Mouse (Mus musculus): Measurements from ENCODE around the gene Styx. TPM values are rescaled to one million over a fixed set of nuclear protein-coding genes. Genes with fewer than 3 reads are reported as not detected.
"Not testable (repeated sequence)": the region's sequence is repeated elsewhere in the genome, so short reads cannot be mapped to it uniquely, and the experiment has no call there.

The Styx gene
- polyA plus RNA-seq, 1 experiment from 2014 or later = 74.8 TPM

- Histone ChIP-seq H3K4me1 (peaks cover 11% of the 10 kb centered on the region), H3K9me3 (replicated peaks) (no peaks in the 10 kb centered on the region), H3K4me2 (replicated peaks) (no peak overlapping the region), H3K27me3 (no peaks in the 10 kb centered on the region), H3K9ac (no peak overlapping the region), H3K4me3 (replicated peaks) (no peak overlapping the region), H3K27ac (replicated peaks) (0 out of 2 replicates have a peak overlapping the region, but pooled peaks have one; percentile 18), H3K36me3 (peaks cover 26% of the 10 kb centered on the region)
- 44% methylated on average over 12 of the region's 12 CpGs for WGBS
- no peak for ATAC-seq (ENCODE audit: insufficient number of reproducible peaks, low FRiP score, low TSS enrichment, low read depth)
Measured at GRCm38 (mm10) chr14:45455651-45456501, 105.0 kb downstream of the Styx start.

DNA sequence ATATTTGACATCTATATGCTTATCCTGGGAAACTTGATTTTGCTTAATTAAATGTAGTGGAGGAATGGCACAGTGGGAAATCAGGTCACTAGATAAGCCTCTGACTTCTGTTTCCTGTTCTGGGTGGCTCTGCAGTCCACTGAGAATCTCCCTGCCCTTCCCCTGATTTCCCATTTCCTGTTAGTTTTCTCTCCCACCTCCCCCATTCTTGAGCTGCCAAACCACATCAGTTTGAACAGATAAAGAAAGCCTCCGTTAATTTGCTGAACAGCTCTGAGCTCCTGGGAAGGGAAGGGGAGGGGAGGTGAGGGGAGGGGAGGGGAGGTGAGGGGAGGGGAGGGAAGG is 105.6 kb downstream of the Styx start:
- no peak overlapping the region for H3K9ac ChIP-seq
- no peak overlapping the region for H3K27ac ChIP-seq (replicated peaks)
- H3K27me3 ChIP-seq = no peaks in the 10 kb centered on the region
- peaks cover 31% of the 10 kb centered on the region for H3K36me3 ChIP-seq
- H3K9me3 ChIP-seq (replicated peaks) = no peaks in the 10 kb centered on the region
- 7% methylated on average over 1 of the region's 1 CpGs for WGBS
- no peak overlapping the region for H3K4me3 ChIP-seq (replicated peaks)
- H3K4me2 ChIP-seq (replicated peaks) = no peak overlapping the region
- ATAC-seq (ENCODE audit: insufficient number of reproducible peaks, low FRiP score, low TSS enrichment, low read depth) = no peak
- H3K4me1 ChIP-seq = peaks cover 8% of the 10 kb centered on the region

DNA sequence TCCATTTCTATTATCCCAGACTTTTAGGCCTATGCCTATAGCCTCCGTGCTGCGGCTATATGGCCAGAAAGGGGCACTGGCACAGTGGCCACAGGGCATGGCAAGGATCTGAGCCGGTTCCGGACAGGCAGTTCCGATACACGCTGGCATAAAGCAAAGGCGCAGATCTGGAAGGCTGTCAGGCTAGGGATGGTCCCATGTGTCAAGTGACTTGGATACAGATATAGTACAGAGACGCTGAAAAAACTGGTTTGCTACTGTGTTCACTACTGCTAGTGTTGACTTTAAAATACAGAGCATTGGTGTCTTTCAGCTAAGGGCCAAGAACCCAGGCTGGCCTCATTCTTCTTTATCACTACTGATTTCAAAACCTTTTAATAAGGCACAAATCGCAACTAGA is 106.1 kb downstream of the Styx start:
- no peaks in the 10 kb centered on the region for H3K27me3 ChIP-seq
- H3K4me1 ChIP-seq = peaks cover 8% of the 10 kb centered on the region
- 76% methylated on average over 9 of the region's 9 CpGs for WGBS
- no peak overlapping the region for H3K27ac ChIP-seq (replicated peaks)
- H3K4me3 ChIP-seq (replicated peaks) = no peak overlapping the region
- H3K4me2 ChIP-seq (replicated peaks) = no peak overlapping the region
- no peaks in the 10 kb centered on the region for H3K9me3 ChIP-seq (replicated peaks)
- no peak overlapping the region for H3K9ac ChIP-seq
- peaks cover 37% of the 10 kb centered on the region for H3K36me3 ChIP-seq
- ATAC-seq (ENCODE audit: insufficient number of reproducible peaks, low FRiP score, low TSS enrichment, low read depth) = no peak

DNA sequence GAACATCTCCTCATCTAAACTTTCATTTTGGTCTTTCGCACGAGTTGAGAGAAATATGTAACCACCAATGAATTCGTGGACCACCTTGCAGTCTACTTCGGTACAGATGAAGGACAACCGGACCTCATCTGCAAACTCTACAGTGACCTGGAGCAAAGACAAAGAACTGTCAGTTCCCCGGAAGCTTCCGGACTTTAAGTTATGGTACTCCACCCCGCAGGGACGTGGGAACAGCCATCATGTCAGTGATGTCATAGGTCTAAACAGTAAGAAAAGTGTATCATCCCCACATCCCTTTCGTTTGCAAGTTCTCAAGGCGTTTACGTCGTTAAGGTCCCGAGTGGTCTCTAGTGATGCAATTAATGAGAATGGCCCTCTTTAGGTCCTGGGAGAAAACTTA is 109.0 kb downstream of the Styx start:
- ATAC-seq (ENCODE audit: insufficient number of reproducible peaks, low FRiP score, low TSS enrichment, low read depth) = no peak
- H3K9me3 ChIP-seq (replicated peaks) = no peaks in the 10 kb centered on the region
- no peak overlapping the region for H3K27ac ChIP-seq (replicated peaks)
- no peak overlapping the region for H3K9ac ChIP-seq
- no peak overlapping the region for H3K4me2 ChIP-seq (replicated peaks)
- H3K4me3 ChIP-seq (replicated peaks) = no peak overlapping the region
- H3K4me1 ChIP-seq = peaks cover 9% of the 10 kb centered on the region; the same call in 1 of the 2 replicates
- WGBS = 94% methylated on average over 14 of the region's 14 CpGs
- peaks cover 47% of the 10 kb centered on the region for H3K36me3 ChIP-seq
- H3K27me3 ChIP-seq = no peaks in the 10 kb centered on the region

GRCm38 (mm10) chr14:45460491-45460890 is 109.6 kb downstream of the Styx start:
- 90% methylated on average over 10 of the region's 10 CpGs for WGBS

DNA sequence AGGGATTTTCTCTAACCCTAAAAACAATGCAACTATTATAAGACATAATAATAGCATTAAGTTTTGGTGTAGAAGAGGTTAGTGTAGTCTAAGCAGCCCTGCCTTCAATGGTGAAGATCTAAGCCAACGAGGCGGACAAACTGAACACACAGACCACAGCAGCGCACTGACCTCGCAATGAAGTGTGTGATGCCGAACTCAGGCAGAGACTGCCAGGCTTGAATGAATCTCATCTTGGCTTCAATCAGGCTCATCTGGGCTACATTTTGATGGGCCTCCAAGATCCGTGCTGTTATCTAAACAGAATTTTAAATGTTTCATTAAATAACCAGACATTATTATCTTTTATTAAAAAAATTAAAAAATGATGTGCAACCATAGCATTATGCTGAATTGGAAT is 111.1 kb downstream of the Styx start:
- 86% methylated on average over 6 of the region's 6 CpGs for WGBS
- ATAC-seq (ENCODE audit: insufficient number of reproducible peaks, low FRiP score, low TSS enrichment, low read depth) = no peak

More at GRCm38 (mm10) chr14:45460491-45460890, 109.6 kb downstream of the Styx start:
- Histone ChIP-seq H3K4me2 (replicated peaks) (no peak overlapping the region), H3K4me3 (replicated peaks) (no peak overlapping the region), H3K9ac (no peak overlapping the region), H3K27me3 (no peaks in the 10 kb centered on the region), H3K4me1 (peaks cover 9% of the 10 kb centered on the region; the same call in 1 of the 2 replicates), H3K36me3 (peaks cover 51% of the 10 kb centered on the region), H3K27ac (replicated peaks) (no peak overlapping the region), H3K9me3 (replicated peaks) (no peaks in the 10 kb centered on the region)
- no peak for ATAC-seq (ENCODE audit: insufficient number of reproducible peaks, low FRiP score, low TSS enrichment, low read depth)

DNA sequence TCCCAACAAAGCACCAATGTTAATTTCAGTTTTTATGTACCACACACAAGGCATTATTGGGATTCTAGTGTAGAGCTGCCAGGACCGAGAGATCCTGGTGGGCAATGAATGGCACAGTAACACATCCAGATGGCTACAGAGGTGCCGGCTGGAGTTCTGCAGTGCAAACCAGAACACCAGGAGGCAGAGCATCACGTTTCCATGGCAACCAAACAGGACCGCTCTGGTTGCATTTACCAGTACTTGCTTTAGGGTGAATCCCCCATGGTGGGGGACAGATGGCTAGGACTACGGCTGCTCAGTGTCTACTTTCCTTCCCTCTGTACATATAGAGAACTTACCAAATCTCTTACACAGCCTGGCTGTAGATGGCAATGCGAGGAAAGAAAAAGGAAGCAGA is 111.5 kb downstream of the Styx start:
- no peaks in the 10 kb centered on the region for H3K9me3 ChIP-seq (replicated peaks)
- no peak overlapping the region for H3K4me2 ChIP-seq (replicated peaks)
- H3K4me1 ChIP-seq = 0 out of 2 replicates have a peak, but pooled peaks cover 6% of the 10 kb centered on the region
- 48% methylated on average over 6 of the region's 6 CpGs for WGBS
- no peaks in the 10 kb centered on the region for H3K27me3 ChIP-seq
- peaks cover 68% of the 10 kb centered on the region for H3K36me3 ChIP-seq
- no peak overlapping the region for H3K27ac ChIP-seq (replicated peaks)
- H3K4me3 ChIP-seq (replicated peaks) = no peak overlapping the region
- ATAC-seq (ENCODE audit: insufficient number of reproducible peaks, low FRiP score, low TSS enrichment, low read depth) = no peak
- H3K9ac ChIP-seq = no peak overlapping the region

More for the DNA sequence above, 111.1 kb downstream of the Styx start:
- no peak overlapping the region for H3K27ac ChIP-seq (replicated peaks)
- no peak overlapping the region for H3K4me3 ChIP-seq (replicated peaks)
- no peak overlapping the region for H3K4me2 ChIP-seq (replicated peaks)
- H3K27me3 ChIP-seq = no peaks in the 10 kb centered on the region
- no peak overlapping the region for H3K9ac ChIP-seq
- H3K36me3 ChIP-seq = peaks cover 64% of the 10 kb centered on the region
- no peaks in the 10 kb centered on the region for H3K9me3 ChIP-seq (replicated peaks)
- H3K4me1 ChIP-seq = peaks cover 8% of the 10 kb centered on the region; the same call in 1 of the 2 replicates

GRCm38 (mm10) chr14:45462875-45463475 is 112.1 kb downstream of the Styx start:
- H3K27me3 ChIP-seq = no peaks in the 10 kb centered on the region
- H3K4me2 ChIP-seq (replicated peaks) = no peak overlapping the region
- no peak for ATAC-seq (ENCODE audit: insufficient number of reproducible peaks, low FRiP score, low TSS enrichment, low read depth)
- H3K4me3 ChIP-seq (replicated peaks) = no peak overlapping the region
- H3K9ac ChIP-seq = no peak overlapping the region
- H3K4me1 ChIP-seq = 0 out of 2 replicates have a peak, but pooled peaks cover 6% of the 10 kb centered on the region
- no peaks in the 10 kb centered on the region for H3K9me3 ChIP-seq (replicated peaks)
- peaks cover 69% of the 10 kb centered on the region for H3K36me3 ChIP-seq
- 68% methylated on average over 10 of the region's 10 CpGs for WGBS
- no peak overlapping the region; the same call in 1 of the 2 replicates for H3K27ac ChIP-seq (replicated peaks)

DNA sequence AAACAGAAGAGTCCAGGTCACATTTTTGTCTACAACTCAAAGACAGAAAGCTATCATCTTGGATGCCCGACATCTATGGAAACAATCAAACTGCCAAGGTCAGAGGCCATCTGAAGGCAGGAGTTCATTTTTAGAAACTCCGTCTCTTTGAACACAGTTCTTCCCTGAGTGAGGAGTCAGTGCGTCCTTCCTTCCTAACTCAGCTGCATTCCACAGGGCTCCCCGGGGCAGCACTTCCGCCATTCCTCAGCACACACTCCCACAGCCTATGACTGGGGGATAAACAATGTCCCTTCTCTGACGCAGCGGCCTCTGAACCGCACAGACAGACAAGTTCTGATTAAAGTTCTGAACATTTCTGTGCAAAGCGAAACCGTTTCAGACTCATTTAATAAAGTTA is 112.7 kb downstream of the Styx start:
- Histone ChIP-seq H3K4me3 (replicated peaks) (no peak overlapping the region), H3K27ac (replicated peaks) (no peak overlapping the region; the same call in 1 of the 2 replicates), H3K9me3 (replicated peaks) (no peaks in the 10 kb centered on the region), H3K4me2 (replicated peaks) (no peak overlapping the region), H3K9ac (no peak overlapping the region), H3K27me3 (no peaks in the 10 kb centered on the region), H3K4me1 (0 out of 2 replicates have a peak, but pooled peaks cover 6% of the 10 kb centered on the region), H3K36me3 (peaks cover 68% of the 10 kb centered on the region)
- ATAC-seq (ENCODE audit: insufficient number of reproducible peaks, low FRiP score, low TSS enrichment, low read depth) = no peak
- WGBS = 16% methylated on average over 10 of the region's 10 CpGs

DNA sequence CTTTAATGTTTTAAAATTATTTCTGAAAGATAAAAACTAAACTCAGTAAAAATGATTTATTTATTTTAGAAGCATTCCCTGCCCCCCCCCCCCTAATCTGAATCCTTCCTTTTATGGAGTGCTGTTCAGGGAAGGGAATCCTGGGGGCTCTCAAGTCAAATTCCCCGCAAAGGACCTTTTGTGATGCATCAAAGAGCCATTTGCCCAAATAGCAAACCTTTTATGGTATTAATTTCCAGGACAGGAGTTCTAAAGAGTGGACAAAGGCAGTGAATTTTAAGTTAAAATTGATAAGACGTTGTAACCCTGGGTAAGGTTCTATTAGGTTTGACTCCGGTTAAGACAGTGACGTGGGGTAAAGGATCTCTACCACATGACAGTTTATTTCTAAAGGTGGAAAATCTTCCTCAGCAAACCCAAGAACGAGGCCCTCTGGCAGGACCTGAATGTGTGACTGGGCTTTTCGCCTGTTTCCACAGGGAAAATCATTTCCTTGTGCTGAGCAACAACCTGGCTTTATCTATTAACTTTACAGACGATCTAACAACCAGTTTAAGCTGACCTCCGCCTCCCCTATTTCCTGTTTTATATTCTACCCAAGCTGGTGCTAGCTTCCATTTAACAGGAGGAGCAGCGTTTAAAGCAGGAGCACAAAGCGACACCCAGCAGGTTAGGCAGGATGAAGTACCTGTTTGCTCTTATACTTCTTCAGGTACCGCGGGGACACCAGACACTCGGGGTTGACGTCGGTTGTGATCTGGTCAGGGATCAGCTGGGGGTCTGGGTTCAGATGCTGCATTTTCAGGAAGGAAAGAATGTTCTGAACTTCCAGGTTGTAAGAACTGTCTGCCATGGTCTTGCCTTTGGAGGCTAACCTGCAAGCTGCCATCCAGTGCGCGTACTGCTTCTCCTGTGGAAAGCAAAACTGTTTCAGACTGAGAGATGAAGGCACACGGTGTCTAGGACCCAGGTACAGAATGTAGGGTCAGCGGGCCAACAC is 113.4 kb downstream of the Styx start:
- H3K36me3 ChIP-seq = peaks cover 70% of the 10 kb centered on the region
- H3K4me1 ChIP-seq = 0 out of 2 replicates have a peak, but pooled peaks cover 6% of the 10 kb centered on the region
- H3K27me3 ChIP-seq = no peaks in the 10 kb centered on the region
- H3K4me3 ChIP-seq (replicated peaks) = no peak overlapping the region
- 67% methylated on average over 19 of the region's 19 CpGs for WGBS
- H3K9ac ChIP-seq = no peak overlapping the region
- no peaks in the 10 kb centered on the region for H3K9me3 ChIP-seq (replicated peaks)
- no peak for ATAC-seq (ENCODE audit: insufficient number of reproducible peaks, low FRiP score, low TSS enrichment, low read depth)
- no peak overlapping the region for H3K4me2 ChIP-seq (replicated peaks)
- no peak overlapping the region for H3K27ac ChIP-seq (replicated peaks)

DNA sequence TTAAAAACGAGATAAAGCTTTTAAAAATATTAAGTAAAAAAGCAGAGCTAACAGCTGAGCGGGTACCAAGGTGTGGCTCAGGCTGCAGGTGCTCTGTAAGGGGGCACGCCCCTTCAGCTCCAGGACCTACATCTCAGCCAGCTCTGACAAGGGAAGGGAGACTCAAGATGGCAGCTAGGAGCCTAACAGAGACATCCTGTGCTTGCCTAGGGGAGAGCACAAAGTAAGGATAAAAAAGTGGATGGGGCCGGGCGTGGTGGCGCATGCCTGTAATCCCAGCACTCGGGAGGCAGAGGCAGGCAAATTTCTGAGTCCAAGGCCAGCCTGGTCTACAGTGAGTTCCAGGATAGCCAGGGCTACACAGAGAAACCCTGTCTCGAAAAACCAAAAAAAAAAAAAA is 115.5 kb downstream of the Styx start:
- not testable (repeated sequence) for H3K27ac ChIP-seq (replicated peaks); H3K9ac ChIP-seq; H3K4me3 ChIP-seq (replicated peaks); H3K9me3 ChIP-seq (replicated peaks); H3K27me3 ChIP-seq; ATAC-seq (ENCODE audit: insufficient number of reproducible peaks, low FRiP score, low TSS enrichment, low read depth); H3K4me1 ChIP-seq; H3K4me2 ChIP-seq (replicated peaks)
- H3K36me3 ChIP-seq = peaks cover 70% of the 10 kb centered on the region
- WGBS = 88% methylated on average over 8 of the region's 8 CpGs

Data from embryonic facial prominence, embryonic 15.5 days (tissue).